Mouse (Mus musculus): Measurements from ENCODE around the gene Aunip.

GRCm38 (mm10) chr4:134558570-134559113 is 47.8 kb downstream of the Aunip start:
- TF ChIP-seq CTCF (IDR thresholded peaks at IDR 0.05; ENCODE audit: low read depth) (no peak), EP300 (IDR thresholded peaks at IDR 0.05; ENCODE audit: low read depth) (no peak)
